Mouse (Mus musculus) midbrain, embryonic 15.5 days (tissue): ENCODE results near the gene Creb1. TPM values are rescaled to one million over a fixed set of nuclear protein-coding genes. Genes with fewer than 3 reads are reported as not detected.

ENCODE experiments used
- ATAC-seq: fragments of 200-750 bp; cut with Nextera tagmentation; replicated peaks from 2 replicates; pipeline ENCODE4 v1.8.0; 2017; ENCODE audit warnings: moderate TSS enrichment
- H3K27ac ChIP-seq: fragments of 300-500 bp; sonication (generic); 2 replicates; pipeline ENCODE4 v1.5.1; 2015; ENCODE audit warnings: mild to moderate bottlenecking, inconsistent platforms
- H3K27me3 ChIP-seq: fragments of 300-500 bp; sonication (generic); replicated peaks from 2 replicates; pipeline ENCODE4 v1.6.1; 2015; ENCODE audit warnings: inconsistent platforms
- H3K36me3 ChIP-seq: fragments of 300-500 bp; sonication (generic); replicated peaks from 2 replicates; pipeline ENCODE4 v1.6.1; 2015; ENCODE audit warnings: inconsistent platforms
- H3K4me1 ChIP-seq: fragments of 300-500 bp; sonication (generic); 2 replicates; pipeline ENCODE4 v1.6.1; 2015; ENCODE audit warnings: inconsistent platforms
- H3K4me2 ChIP-seq: fragments of 300-500 bp; sonication (generic); 2 replicates; pipeline ENCODE4 v1.6.1; 2015; ENCODE audit warnings: inconsistent platforms, mild to moderate bottlenecking, moderate library complexity
- H3K4me3 ChIP-seq: fragments of 300-500 bp; sonication (generic); 2 replicates; pipeline ENCODE4 v1.5.1; 2015; ENCODE audit warnings: mild to moderate bottlenecking, inconsistent platforms
- H3K9ac ChIP-seq: fragments of 300-500 bp; sonication (generic); 2 replicates; pipeline ENCODE4 v1.6.1; 2015; ENCODE audit warnings: mild to moderate bottlenecking, inconsistent platforms
- H3K9me3 ChIP-seq: fragments of 300-500 bp; sonication (generic); 2 replicates; pipeline ENCODE4 v1.6.1; 2016; ENCODE audit warnings: inconsistent platforms
- WGBS: fragments of 180-500 bp; shearing (Covaris S2); methylation state at CpG from one replicate; pipeline ENCODE4 v1.1.7; 2015; ENCODE audit warnings: mixed read lengths; 5-methylcytosine and 5-hydroxymethylcytosine counted together
- polyA plus RNA-seq: library from polyadenylated mRNA; unstranded; fragments of >200 nt; fragmentation: Nextera tagmentation; extraction: Ambion mirVana; gene quantifications from 2 replicates; pipeline ENCODE4 v1.2.1, GENCODE M21; 2015

Creb1 gene
- polyA plus RNA-seq, 1 experiment from 2014 or later, result 39.1 TPM

GRCm38 (mm10) chr1:64522637-64523036, 9.8 kb upstream of the Creb1 start:
- WGBS, result 88% methylated on average over 6 of the region's 6 CpGs
- no peak overlapping the region for H3K27ac ChIP-seq
- H3K9ac ChIP-seq, result no peak overlapping the region
- H3K4me2 ChIP-seq, result no peak overlapping the region
- ATAC-seq, result no peak
- H3K4me1 ChIP-seq, result no peaks in the 10 kb centered on the region
- no peak overlapping the region for H3K4me3 ChIP-seq
- no peaks in the 10 kb centered on the region for H3K27me3 ChIP-seq
- H3K36me3 ChIP-seq, result no peaks in the 10 kb centered on the region
- no peaks in the 10 kb centered on the region for H3K9me3 ChIP-seq

- Histone ChIP-seq H3K4me1 (no peaks in the 10 kb centered on the region), H3K4me3 (no peak overlapping the region), H3K27ac (no peak overlapping the region), H3K4me2 (no peak overlapping the region), H3K36me3 (no peaks in the 10 kb centered on the region), H3K9ac (no peak overlapping the region), H3K27me3 (no peaks in the 10 kb centered on the region), H3K9me3 (no peaks in the 10 kb centered on the region)
- 79% methylated on average over 1 of the region's 1 CpGs for WGBS
- no peak for ATAC-seq
Observed at GRCm38 (mm10) chr1:64523117-64523516, 9.3 kb upstream of the Creb1 start.

GRCm38 (mm10) chr1:64524661-64525060, 7.8 kb upstream of the Creb1 start:
- no peaks in the 10 kb centered on the region for H3K9me3 ChIP-seq
- H3K9ac ChIP-seq, result no peak overlapping the region
- no peaks in the 10 kb centered on the region for H3K27me3 ChIP-seq
- no peak overlapping the region for H3K4me3 ChIP-seq
- no peak overlapping the region for H3K4me2 ChIP-seq
- H3K27ac ChIP-seq, result no peak overlapping the region
- H3K36me3 ChIP-seq, result no peaks in the 10 kb centered on the region
- ATAC-seq, result no peak
- H3K4me1 ChIP-seq, result no peaks in the 10 kb centered on the region
- 90% methylated on average over 2 of the region's 2 CpGs for whole genome bisulfite sequencing

- H3K4me3 ChIP-seq, result no peak overlapping the region
- no peaks in the 10 kb centered on the region for H3K9me3 ChIP-seq
- no peak overlapping the region for H3K27ac ChIP-seq
- no peaks in the 10 kb centered on the region for H3K36me3 ChIP-seq
- peaks cover 10% of the 10 kb centered on the region for H3K4me1 ChIP-seq
- H3K27me3 ChIP-seq, result no peaks in the 10 kb centered on the region
- no peak overlapping the region for H3K9ac ChIP-seq
- ATAC-seq, result no peak
- H3K4me2 ChIP-seq, result no peak overlapping the region
Observed at GRCm38 (mm10) chr1:64527626-64528025, 4.8 kb upstream of the Creb1 start.

GRCm38 (mm10) chr1:64529781-64530315, 2.6 kb upstream of the Creb1 start:
- Histone ChIP-seq H3K4me2 (no peak overlapping the region), H3K9ac (no peak overlapping the region), H3K27me3 (no peaks in the 10 kb centered on the region), H3K4me1 (peaks cover 20% of the 10 kb centered on the region), H3K36me3 (no peaks in the 10 kb centered on the region), H3K27ac (no peak overlapping the region), H3K4me3 (no peak overlapping the region), H3K9me3 (no peaks in the 10 kb centered on the region)
- 93% methylated on average over 5 of the region's 5 CpGs for WGBS
- no peak for ATAC-seq

GRCm38 (mm10) chr1:64531548-64531947, 897 bp upstream of the Creb1 start:
- peak overlapping the region; percentile 100; the same call in 1 of the 2 replicates for H3K27ac ChIP-seq

GRCm38 (mm10) chr1:64532067-64532523, 350 bp upstream of the Creb1 start:
- Histone ChIP-seq H3K4me1 (peaks cover 34% of the 10 kb centered on the region), H3K9me3 (no peaks in the 10 kb centered on the region), H3K27me3 (no peaks in the 10 kb centered on the region), H3K36me3 (no peaks in the 10 kb centered on the region), H3K4me2 (peak overlapping the region; percentile 67), H3K9ac (peak overlapping the region; percentile 90), H3K4me3 (peak overlapping the region; percentile 79), H3K27ac (peak overlapping the region; percentile 100)
- under 1% methylated on average over 34 of the region's 34 CpGs for WGBS
- peak; percentile 75 for ATAC-seq

More at GRCm38 (mm10) chr1:64531548-64531947, 897 bp upstream of the Creb1 start:
- peak overlapping the region; percentile 79 for H3K4me3 ChIP-seq
- peak overlapping the region; percentile 90 for H3K9ac ChIP-seq
- no peaks in the 10 kb centered on the region for H3K9me3 ChIP-seq
- H3K4me2 ChIP-seq, result peak overlapping the region; percentile 67
- 20% methylated on average over 7 of the region's 7 CpGs for WGBS
- peaks cover 34% of the 10 kb centered on the region for H3K4me1 ChIP-seq
- no peak for ATAC-seq
- no peaks in the 10 kb centered on the region for H3K27me3 ChIP-seq
- no peaks in the 10 kb centered on the region for H3K36me3 ChIP-seq

GRCm38 (mm10) chr1:64533471-64534443, 1.3 kb downstream of the Creb1 start:
- peak overlapping the region; percentile 79 for H3K4me3 ChIP-seq
- no peaks in the 10 kb centered on the region for H3K36me3 ChIP-seq
- no peak; the same call in 1 of the 2 replicates for ATAC-seq
- peak overlapping the region; percentile 90 for H3K9ac ChIP-seq
- H3K4me2 ChIP-seq, result peak overlapping the region; percentile 64
- WGBS, result under 1% methylated on average over 35 of the region's 35 CpGs
- H3K27me3 ChIP-seq, result no peaks in the 10 kb centered on the region
- H3K9me3 ChIP-seq, result no peaks in the 10 kb centered on the region
- H3K4me1 ChIP-seq, result peaks cover 43% of the 10 kb centered on the region
- peak overlapping the region; percentile 100 for H3K27ac ChIP-seq

- Histone ChIP-seq H3K9ac (no peak overlapping the region), H3K9me3 (no peaks in the 10 kb centered on the region), H3K27me3 (no peaks in the 10 kb centered on the region), H3K27ac (no peak overlapping the region), H3K4me3 (no peak overlapping the region), H3K4me2 (no peak overlapping the region), H3K36me3 (no peaks in the 10 kb centered on the region), H3K4me1 (peaks cover 33% of the 10 kb centered on the region)
- WGBS, result 87% methylated on average over 3 of the region's 3 CpGs
- no peak for ATAC-seq
Observed at GRCm38 (mm10) chr1:64538837-64539367, 6.5 kb downstream of the Creb1 start.

GRCm38 (mm10) chr1:64543750-64544149, 11.3 kb downstream of the Creb1 start:
- no peaks in the 10 kb centered on the region for H3K27me3 ChIP-seq
- no peaks in the 10 kb centered on the region for H3K4me1 ChIP-seq
- no peak overlapping the region for H3K27ac ChIP-seq
- 84% methylated on average over 5 of the region's 5 CpGs for WGBS
- no peak overlapping the region for H3K9ac ChIP-seq
- H3K4me3 ChIP-seq, result no peak overlapping the region
- H3K36me3 ChIP-seq, result no peaks in the 10 kb centered on the region
- ATAC-seq, result no peak
- no peak overlapping the region for H3K4me2 ChIP-seq
- no peaks in the 10 kb centered on the region for H3K9me3 ChIP-seq

- Histone ChIP-seq H3K27ac (no peak overlapping the region), H3K9ac (no peak overlapping the region), H3K4me3 (no peak overlapping the region), H3K27me3 (no peaks in the 10 kb centered on the region), H3K9me3 (no peaks in the 10 kb centered on the region), H3K36me3 (no peaks in the 10 kb centered on the region), H3K4me1 (no peaks in the 10 kb centered on the region), H3K4me2 (no peak overlapping the region)
- no peak for ATAC-seq
- 84% methylated on average over 3 of the region's 3 CpGs for WGBS
Observed at GRCm38 (mm10) chr1:64546070-64546469, 13.6 kb downstream of the Creb1 start.

- ATAC-seq, result no peak
- H3K27me3 ChIP-seq, result no peaks in the 10 kb centered on the region
- no peak overlapping the region for H3K9ac ChIP-seq
- H3K27ac ChIP-seq, result no peak overlapping the region
- no peaks in the 10 kb centered on the region for H3K9me3 ChIP-seq
- H3K36me3 ChIP-seq, result no peaks in the 10 kb centered on the region
- WGBS, result 87% methylated on average over 2 of the region's 2 CpGs
- no peak overlapping the region for H3K4me2 ChIP-seq
- no peak overlapping the region for H3K4me3 ChIP-seq
- no peaks in the 10 kb centered on the region for H3K4me1 ChIP-seq
Observed at GRCm38 (mm10) chr1:64549380-64549779, 16.9 kb downstream of the Creb1 start.
